Mouse (Mus musculus) heart, embryonic 10.5 days (tissue): ENCODE data around the gene Rnase12. TPM values are rescaled to one million over a fixed set of nuclear protein-coding genes. Genes with fewer than 3 reads are reported as not detected.
A peak's percentile ranks its signal among the peaks of the same experiment; 100 is the strongest.
"Not testable (repeated sequence)": the region's sequence is repeated elsewhere in the genome, so short reads cannot be mapped to it uniquely, and the experiment has no call there.

Source experiments
- DNase-seq: peaks from one replicate; pipeline ENCODE4 v3.0.0-alpha.2; 2017; ENCODE audit warnings: low spot score
- H3K27ac ChIP-seq: fragments of 300-500 bp; sonication (generic); 2 replicates; pipeline ENCODE4 v1.5.1; 2016; ENCODE audit warnings: mild to moderate bottlenecking
- H3K27me3 ChIP-seq: fragments of 300-500 bp; sonication (generic); 2 replicates; pipeline ENCODE4 v1.6.1; 2016; ENCODE audit warnings: mild to moderate bottlenecking; ENCODE audit not compliant: poor library complexity, insufficient read depth, severe bottlenecking
- H3K36me3 ChIP-seq: fragments of 300-500 bp; sonication (generic); 2 replicates; pipeline ENCODE4 v1.6.1; 2016; ENCODE audit warnings: mild to moderate bottlenecking, moderate library complexity
- H3K4me1 ChIP-seq: fragments of 300-500 bp; sonication (generic); 2 replicates; pipeline ENCODE4 v1.6.1; 2016; ENCODE audit warnings: mild to moderate bottlenecking
- H3K4me3 ChIP-seq: fragments of 300-500 bp; sonication (generic); 2 replicates; pipeline ENCODE4 v1.5.1; 2016; ENCODE audit warnings: mild to moderate bottlenecking, moderate library complexity
- H3K9me3 ChIP-seq: fragments of 300-500 bp; sonication (generic); 2 replicates; pipeline ENCODE4 v1.6.1; 2016; ENCODE audit warnings: mild to moderate bottlenecking, moderate library complexity
- WGBS: fragments of 180-500 bp; shearing (Covaris S2); methylation state at CpG from one replicate; pipeline ENCODE4 v1.1.7; 2016; 5-methylcytosine and 5-hydroxymethylcytosine counted together
- polyA plus RNA-seq: library from polyadenylated mRNA; unstranded; fragments of >200 nt; fragmentation: Nextera tagmentation; extraction: Ambion mirVana; gene quantifications from 2 replicates; pipeline ENCODE4 v1.2.1, GENCODE M21; 2016

The Rnase12 gene
- polyA plus RNA-seq, result 0.28 and 0.53 TPM in 2 replicates

DNA sequence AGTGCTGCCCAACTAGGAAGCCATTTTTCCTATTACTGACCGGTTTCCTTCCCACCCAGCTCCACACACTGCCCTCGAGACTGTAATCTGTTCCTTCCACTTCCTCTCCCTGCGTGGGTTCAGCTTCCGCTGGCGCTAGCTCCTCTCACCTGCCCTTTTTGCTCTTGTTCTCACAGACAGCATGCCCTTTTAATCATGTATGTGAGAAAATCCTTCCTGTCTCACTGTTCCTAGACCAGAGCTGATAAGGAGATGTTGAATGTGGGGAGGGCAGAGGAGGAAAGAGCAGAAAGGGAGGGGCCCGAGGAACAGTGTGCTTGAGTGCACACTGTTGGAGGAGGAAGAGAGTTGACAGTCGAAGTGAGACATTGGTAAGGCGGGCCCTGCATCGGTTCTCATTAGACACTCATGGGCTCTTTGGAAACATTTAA is at the start of gene Rnase12:
Gene Rnase12 (minus strand): TSS at position 261 of the 431 bp plus-strand sequence.
- Histone ChIP-seq H3K27ac (peak within 1 kb of the TSS; percentile 56; the same call in 1 of the 2 replicates), H3K4me1 (peaks cover 4% of the 10 kb centered on the region; the same call in 1 of the 2 replicates), H3K9me3 (no peaks in the 10 kb centered on the region), H3K4me3 (no peak within 1 kb of the TSS), H3K27me3 (no peaks in the 10 kb centered on the region), H3K36me3 (no peaks in the 10 kb centered on the region)
- WGBS, result 42% methylated on average over 9 of the region's 9 CpGs
- peak; percentile 65 for DNase-seq

DNA sequence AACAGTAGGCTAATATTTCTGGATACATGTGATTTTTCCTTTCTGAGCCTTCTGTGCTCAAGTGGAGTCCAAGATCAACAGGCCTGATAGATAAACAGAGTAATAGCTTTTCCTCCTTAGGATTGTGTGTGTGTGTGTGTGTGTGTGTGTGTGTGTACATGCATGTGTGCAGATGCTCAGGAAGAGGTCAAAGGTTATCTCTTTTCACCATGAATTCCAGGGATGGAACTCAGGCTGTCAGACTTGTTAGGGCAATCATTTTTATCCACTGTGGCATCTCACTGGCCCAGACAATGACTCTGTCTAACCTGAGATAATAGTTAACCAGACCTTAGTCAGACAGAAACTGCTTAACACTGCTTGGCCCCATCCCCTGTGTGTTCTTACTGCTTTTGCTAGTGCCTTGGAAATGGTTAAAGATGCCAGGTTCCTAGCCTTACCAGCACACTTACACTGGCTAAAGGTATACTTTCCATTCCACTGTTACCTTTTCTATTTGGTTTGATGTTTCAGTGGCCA is 49.0 kb upstream of the Rnase12 start:
- H3K9me3 ChIP-seq, result no peaks in the 10 kb centered on the region
- no peaks in the 10 kb centered on the region for H3K27me3 ChIP-seq
- no peak overlapping the region for H3K4me3 ChIP-seq
- H3K27ac ChIP-seq, result no peak overlapping the region
- DNase-seq, result no peak
- H3K4me1 ChIP-seq, result no peaks in the 10 kb centered on the region; the same call in 1 of the 2 replicates
- H3K36me3 ChIP-seq, result no peaks in the 10 kb centered on the region

DNA sequence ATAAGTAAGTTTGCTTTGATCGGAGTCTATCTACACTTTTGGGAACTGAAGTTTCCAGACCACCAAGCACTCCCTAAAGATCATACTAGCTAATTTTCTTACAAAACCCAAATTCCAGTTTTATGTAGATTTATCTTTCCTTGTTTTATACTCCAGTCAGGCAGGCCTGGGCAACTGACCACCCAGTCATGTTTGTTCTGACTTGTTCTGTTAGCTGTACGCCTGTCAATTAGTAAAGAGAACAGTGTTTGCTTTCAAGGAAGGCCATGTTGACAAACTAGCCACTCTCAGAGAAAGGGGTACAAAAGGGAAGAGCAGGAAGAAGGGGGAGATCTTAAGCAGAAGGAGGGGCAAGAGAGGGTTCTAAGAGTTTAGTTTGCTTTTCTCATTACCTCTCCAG is 46.9 kb upstream of the Rnase12 start:
- Histone ChIP-seq H3K36me3 (no peaks in the 10 kb centered on the region), H3K27me3 (no peaks in the 10 kb centered on the region), H3K27ac (no peak overlapping the region), H3K4me1 (no peaks in the 10 kb centered on the region), H3K4me3 (no peak overlapping the region), H3K9me3 (no peaks in the 10 kb centered on the region)
- 91% methylated on average over 2 of the region's 2 CpGs for WGBS
- no peak for DNase-seq

DNA sequence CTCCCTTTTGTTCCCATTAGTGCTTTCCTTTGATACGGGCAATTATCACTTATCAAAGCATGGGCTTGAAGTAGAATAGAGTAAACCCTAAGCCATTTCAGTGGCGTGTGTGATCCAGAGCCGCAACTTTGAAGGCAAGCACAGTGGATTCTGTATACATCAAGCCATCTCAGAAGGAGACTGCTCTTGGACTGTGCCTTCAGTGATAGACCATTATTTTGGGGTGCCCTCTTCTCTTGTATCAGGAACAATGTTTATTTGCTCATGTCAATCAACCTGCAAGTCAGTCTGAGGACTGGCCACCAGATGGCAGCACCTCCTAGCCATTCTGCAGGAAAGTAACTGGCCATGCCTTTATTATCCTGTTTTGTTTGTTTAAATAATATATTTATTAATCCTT is 45.8 kb upstream of the Rnase12 start:
- 48% methylated on average over 3 of the region's 3 CpGs for WGBS
- no peaks in the 10 kb centered on the region for H3K36me3 ChIP-seq

DNA sequence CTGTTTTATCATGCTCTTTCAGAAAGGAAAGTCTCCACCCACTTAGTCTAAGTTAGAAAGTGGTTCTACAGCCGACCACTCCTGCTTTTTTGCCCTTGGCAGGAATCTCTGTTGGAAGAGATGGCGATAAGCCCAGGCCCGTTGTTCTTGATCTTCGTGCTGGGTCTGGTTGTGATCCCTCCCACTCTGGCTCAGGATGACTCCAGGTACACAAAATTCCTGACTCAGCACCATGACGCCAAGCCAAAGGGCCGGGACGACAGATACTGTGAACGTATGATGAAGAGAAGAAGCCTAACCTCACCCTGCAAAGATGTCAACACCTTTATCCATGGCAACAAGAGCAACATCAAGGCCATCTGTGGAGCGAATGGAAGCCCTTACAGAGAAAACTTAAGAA is 43.8 kb upstream of the Rnase12 start:
- Histone ChIP-seq H3K4me3 (no peak overlapping the region), H3K27me3 (no peaks in the 10 kb centered on the region), H3K9me3 (no peaks in the 10 kb centered on the region), H3K4me1 (no peaks in the 10 kb centered on the region), H3K27ac (no peak overlapping the region), H3K36me3 (no peaks in the 10 kb centered on the region)
- WGBS, result 65% methylated on average over 9 of the region's 9 CpGs
- DNase-seq, result no peak

More for the DNA sequence above, 45.8 kb upstream of the Rnase12 start:
- Histone ChIP-seq H3K4me1 (no peaks in the 10 kb centered on the region), H3K27ac (no peak overlapping the region), H3K4me3 (no peak overlapping the region), H3K27me3 (no peaks in the 10 kb centered on the region), H3K9me3 (no peaks in the 10 kb centered on the region)
- no peak for DNase-seq

DNA sequence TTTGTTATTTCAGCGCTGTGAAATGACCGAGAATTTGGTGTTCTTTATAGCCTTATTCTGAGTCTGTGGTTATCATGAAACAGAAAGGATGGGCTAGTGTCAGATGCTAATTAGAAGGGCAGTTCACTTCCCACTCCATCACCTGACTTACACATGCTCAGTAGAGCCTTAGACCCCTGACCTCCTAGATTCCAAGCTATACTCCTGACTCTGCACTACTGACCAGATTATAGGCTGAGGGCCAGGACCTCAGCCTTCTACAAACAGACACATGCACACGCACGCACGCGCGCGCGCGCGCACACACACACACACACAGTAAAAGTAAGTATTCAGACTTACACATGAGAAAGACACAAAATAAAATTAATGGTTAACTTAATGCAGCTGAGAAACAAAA is 41.5 kb upstream of the Rnase12 start:
- WGBS, result 94% methylated on average over 11 of the region's 11 CpGs
- H3K9me3 ChIP-seq, result no peaks in the 10 kb centered on the region
- DNase-seq, result no peak
- no peak overlapping the region for H3K4me3 ChIP-seq
- H3K36me3 ChIP-seq, result no peaks in the 10 kb centered on the region
- H3K27ac ChIP-seq, result no peak overlapping the region
- H3K27me3 ChIP-seq, result no peaks in the 10 kb centered on the region
- no peaks in the 10 kb centered on the region for H3K4me1 ChIP-seq

- not testable (repeated sequence) for H3K36me3 ChIP-seq, DNase-seq, H3K4me1 ChIP-seq, H3K27me3 ChIP-seq, H3K4me3 ChIP-seq, H3K9me3 ChIP-seq, H3K27ac ChIP-seq
- 44% methylated on average over 1 of the region's 1 CpGs for WGBS
Observed at GRCm38 (mm10) chr14:51098300-51098699, 40.8 kb upstream of the Rnase12 start.

DNA sequence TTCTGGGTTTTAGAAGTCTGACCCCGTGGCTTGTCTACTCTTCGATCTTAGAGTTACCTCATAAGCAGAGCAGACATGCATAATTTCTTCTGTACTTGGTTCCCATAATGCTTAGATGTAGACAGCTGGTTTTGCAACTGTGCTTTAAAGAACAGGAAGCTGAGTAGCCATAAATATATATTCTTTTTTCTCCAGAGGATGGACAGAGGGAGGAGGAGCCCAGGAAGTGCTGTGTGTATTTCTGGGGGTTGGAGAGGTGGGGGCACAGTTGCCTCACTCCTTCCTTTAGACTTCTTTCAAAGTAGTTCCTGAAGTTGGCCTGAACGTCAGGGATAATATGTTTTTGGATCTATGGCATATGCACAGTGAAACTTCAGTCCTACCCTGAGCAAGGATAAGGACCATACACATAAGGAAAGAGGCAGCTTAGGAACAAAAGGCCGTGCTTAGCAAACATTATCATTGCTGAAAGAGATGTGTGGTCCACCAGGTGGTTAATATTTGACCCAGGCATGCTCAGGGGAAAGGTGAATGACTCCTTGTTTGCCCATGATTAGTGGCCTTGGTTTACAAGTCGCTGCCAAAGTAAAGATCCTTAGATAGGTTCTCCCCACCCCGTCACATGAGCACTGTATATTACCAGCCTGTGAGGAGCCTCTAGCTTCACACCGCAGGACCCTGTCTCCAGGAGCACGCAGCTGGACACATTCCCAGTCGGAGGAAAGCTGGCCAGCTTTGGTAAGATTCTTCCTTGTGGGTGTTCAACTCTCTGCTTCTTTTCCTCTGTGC is 38.5 kb upstream of the Rnase12 start:
- WGBS, result 72% methylated on average over 9 of the region's 9 CpGs

DNA sequence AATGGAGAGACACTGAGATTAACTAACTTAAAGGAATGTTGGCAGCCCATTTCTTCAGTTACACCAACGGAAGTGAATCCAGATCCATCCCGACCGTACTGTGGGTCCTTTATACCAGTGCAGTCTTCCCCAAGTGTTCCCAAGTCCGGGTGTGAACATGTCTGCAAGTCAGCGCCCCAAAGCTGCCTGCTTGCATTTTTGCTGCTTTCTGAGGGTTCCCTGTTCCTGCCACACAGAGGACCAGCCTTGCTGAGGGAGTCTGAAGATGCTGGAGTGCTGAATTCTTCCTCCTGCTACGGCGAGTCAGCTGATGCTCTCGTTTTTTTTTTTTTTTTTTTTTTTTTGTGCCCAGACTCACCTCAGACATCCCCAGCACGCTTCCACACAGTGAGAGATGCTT is 37.5 kb upstream of the Rnase12 start:
- no peak overlapping the region for H3K4me3 ChIP-seq
- H3K36me3 ChIP-seq, result no peaks in the 10 kb centered on the region
- no peaks in the 10 kb centered on the region for H3K9me3 ChIP-seq
- H3K27ac ChIP-seq, result no peak overlapping the region
- no peaks in the 10 kb centered on the region for H3K4me1 ChIP-seq
- 73% methylated on average over 9 of the region's 9 CpGs for WGBS
- no peak for DNase-seq
- no peaks in the 10 kb centered on the region for H3K27me3 ChIP-seq

More for the DNA sequence above, 38.5 kb upstream of the Rnase12 start:
- DNase-seq, result no peak
- Histone ChIP-seq H3K27me3 (no peaks in the 10 kb centered on the region), H3K27ac (no peak overlapping the region), H3K4me1 (no peaks in the 10 kb centered on the region), H3K36me3 (no peaks in the 10 kb centered on the region), H3K9me3 (no peaks in the 10 kb centered on the region), H3K4me3 (no peak overlapping the region)

DNA sequence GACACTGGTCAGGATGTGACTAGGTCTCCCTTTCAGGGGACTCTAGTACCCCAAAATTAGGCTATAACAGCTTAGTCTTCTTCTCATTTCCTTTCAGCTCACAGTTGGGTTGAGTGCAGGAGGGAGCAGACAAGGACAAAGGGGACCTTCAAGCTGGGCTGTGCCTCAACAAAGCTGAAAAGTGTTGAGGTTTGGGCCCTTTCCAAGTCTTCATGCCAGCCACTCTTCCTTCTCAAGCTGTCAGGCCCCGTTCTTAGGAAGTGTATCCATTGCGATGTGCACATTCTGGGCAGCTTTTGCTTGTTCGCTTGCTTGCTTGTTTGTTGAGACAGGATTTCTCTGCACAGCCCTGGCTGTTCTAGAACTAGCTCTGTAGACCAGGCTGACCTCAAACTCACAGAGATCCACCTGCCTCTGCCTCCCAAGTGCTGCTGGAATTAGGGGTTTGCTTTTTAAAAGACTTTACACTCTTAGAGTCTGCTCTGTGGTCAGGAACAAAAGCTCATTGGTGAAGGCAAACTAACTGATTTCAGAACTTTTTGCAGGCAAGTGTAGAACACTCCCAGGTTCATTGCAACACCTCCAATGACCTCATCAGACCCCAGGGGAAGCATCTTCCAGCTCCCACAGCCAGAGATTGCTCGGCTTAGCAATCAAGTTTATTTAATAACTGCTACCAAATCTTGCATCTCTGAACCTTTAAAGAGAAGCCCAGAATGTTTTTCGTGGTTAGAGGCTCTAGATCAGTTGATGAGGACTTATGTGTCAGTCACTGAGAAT is 36.8 kb upstream of the Rnase12 start:
- Histone ChIP-seq H3K36me3 (no peaks in the 10 kb centered on the region), H3K27ac (no peak overlapping the region), H3K9me3 (no peaks in the 10 kb centered on the region), H3K4me3 (no peak overlapping the region), H3K27me3 (no peaks in the 10 kb centered on the region), H3K4me1 (no peaks in the 10 kb centered on the region)
- WGBS, result 78% methylated on average over 5 of the region's 5 CpGs
- no peak for DNase-seq

DNA sequence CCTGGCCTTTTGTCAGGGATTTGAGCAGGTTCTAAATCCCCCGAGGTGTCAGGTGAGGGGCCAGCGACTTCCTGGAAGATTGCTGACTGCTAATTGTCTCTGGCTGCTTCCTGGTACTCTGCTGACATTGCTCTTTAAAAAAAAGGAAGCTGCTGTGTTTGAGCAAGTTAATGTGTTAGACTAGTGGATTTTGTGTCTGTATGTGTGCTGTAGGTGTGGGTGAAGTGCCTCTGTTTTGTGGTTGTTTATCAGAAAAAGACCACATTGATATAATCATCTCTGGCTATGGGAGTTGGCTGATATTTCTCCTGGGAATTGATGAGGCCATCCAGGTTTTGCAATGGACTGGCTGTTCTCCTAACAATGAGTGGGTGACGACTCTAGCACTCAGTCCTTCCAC is 36.0 kb upstream of the Rnase12 start:
- 26% methylated on average over 3 of the region's 3 CpGs for WGBS
- Histone ChIP-seq H3K9me3 (no peaks in the 10 kb centered on the region), H3K27ac (no peak overlapping the region), H3K36me3 (no peaks in the 10 kb centered on the region), H3K4me3 (no peak overlapping the region), H3K4me1 (no peaks in the 10 kb centered on the region), H3K27me3 (no peaks in the 10 kb centered on the region)
- DNase-seq, result no peak

- DNase-seq, result no peak
- H3K36me3 ChIP-seq, result no peaks in the 10 kb centered on the region
- H3K4me1 ChIP-seq, result no peaks in the 10 kb centered on the region
- H3K4me3 ChIP-seq, result no peak overlapping the region
- WGBS, result 54% methylated on average over 8 of the region's 8 CpGs
- no peaks in the 10 kb centered on the region for H3K9me3 ChIP-seq
- no peaks in the 10 kb centered on the region for H3K27me3 ChIP-seq
- H3K27ac ChIP-seq, result no peak overlapping the region
Observed at GRCm38 (mm10) chr14:51092073-51092620, 34.7 kb upstream of the Rnase12 start.
